Mouse (Mus musculus): ENCODE measurements around the gene Prtn3.
A peak's percentile ranks its signal among the peaks of the same experiment; 100 is the strongest.

Gene Prtn3

DNA sequence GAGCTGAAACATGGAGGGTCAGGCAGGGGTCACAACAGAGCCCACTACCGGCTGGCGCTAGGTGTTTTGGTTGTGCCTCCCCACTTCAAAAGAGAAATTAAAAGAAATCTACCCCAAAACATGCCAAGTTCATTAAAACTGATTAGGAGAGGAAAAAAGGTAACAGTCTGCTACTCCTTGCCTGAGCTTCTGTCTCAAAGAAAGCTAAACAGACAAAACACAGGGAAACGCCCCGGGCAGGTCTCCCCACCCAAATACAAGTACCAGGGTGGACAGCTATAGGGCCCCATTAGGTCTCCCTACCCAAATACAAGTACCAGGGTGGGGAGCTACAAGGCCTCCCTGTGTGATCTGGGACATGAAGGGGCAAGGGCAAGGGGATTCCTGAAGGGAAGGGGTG, 36.3 kb downstream of the Prtn3 start, which contains the start of gene Gm26602:
Gm26602 (plus strand) TSS at position 301 of the 400 bp plus-strand sequence.
- DNase-seq (ENCODE audit: low spot score), result no peak

GRCm38 (mm10) chr10:79912412-79912811, 38.1 kb downstream of the Prtn3 start:
- DNase-seq (ENCODE audit: low spot score), result no peak

DNA sequence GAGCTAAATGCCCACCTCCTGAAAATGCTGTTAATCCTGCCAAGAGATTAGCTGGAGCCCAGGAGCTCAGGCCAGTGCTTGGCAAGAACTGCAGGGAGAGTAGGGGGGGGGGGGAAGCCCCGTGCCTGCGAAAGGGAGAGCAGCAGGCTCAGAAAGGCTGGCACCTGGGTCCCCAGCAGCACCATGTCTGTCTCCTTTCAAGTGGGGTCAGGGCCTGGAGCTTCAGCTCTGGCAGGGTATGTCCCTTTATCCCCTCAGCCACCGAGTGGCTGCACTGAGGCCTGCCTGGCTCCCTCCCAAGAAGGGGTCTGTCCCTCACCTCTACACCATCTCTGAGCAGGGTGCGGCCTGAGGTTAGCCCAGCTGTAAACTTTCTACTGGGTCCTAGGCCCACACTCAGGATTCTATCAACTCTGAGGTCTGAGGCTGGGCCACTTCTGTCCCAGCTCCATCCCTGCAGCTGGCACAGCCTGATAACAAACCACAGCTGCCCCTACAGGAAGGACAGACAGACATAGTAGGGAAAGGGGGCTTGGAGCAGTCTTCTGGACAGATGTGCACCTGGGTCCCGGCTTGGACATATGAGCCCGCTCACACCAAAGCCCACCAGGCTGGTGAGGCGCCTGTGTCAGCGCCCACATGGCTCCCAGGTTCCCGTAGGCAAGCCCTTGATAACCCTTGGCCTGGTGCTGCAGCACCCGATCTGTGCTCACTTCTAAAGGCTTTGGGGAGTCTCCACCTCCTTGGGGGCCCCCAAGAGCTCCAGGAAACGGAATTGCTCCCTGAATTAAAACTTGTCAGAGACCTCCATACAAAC, 40.1 kb downstream of the Prtn3 start:
- DNase-seq (ENCODE audit: low spot score), result peak; percentile 69

- DNase-seq (ENCODE audit: low spot score), result no peak
Measured at GRCm38 (mm10) chr10:79914948-79915596, 40.8 kb downstream of the Prtn3 start.

DNA sequence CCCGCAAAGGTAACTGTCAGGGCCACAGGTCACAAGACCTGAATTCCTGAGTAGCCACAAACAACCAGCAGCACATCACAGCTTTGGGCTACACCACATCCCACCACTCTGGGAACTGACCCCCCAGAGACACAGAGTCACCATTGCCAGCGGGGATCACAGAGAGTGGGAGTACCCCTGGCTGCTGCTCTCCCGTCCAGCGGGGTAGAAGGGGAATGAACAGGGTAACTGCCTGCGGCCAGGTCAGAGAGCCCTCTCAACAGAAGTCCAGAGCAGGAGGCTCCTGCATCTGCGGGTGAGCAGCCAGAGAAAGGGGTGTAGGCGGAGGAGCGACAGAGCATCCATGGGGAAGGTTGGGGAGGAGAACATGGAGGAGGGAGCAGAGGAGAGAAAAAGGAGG, 41.8 kb downstream of the Prtn3 start:
- no peak for DNase-seq (ENCODE audit: low spot score)

DNA sequence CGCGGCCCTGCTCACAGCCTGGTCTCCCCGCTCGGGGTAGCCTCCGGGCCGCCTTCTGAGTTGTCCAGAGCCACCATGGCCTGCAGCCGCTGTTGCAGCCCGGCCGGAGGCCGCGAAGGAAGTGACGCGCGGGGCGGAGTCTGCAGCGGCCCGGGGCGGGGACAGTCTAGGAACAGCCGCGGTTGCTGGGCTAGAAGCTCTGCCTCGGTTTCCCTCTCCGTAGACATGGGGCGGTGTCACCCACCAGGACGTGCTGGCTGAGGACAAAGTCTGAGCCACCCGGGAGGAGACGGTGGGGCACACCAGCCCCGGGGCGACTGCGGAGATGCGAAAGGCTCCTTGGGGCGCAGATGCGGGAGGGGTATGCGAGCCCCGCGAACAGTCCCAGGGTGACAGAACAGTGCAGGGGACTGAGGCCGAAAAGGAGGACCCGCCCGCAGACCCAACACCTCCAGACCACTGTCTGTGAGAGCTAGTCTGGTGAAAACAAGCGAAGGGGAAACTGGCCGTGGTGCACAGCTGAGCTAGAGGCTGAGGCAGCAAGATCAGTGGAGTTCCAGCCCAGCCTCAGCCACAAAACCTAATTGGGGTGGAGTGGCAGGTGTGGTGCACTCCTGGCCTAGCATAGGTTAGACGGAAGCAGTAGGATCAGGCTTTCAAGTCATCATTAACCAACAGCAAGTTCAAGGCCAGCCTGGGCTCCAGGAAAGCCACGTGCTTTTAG, 42.7 kb downstream of the Prtn3 start, which contains the start of gene Kiss1r:
Kiss1r (plus strand) TSS at position 164 of the 724 bp plus-strand sequence.
- peak; percentile 68 for DNase-seq (ENCODE audit: low spot score)

DNA sequence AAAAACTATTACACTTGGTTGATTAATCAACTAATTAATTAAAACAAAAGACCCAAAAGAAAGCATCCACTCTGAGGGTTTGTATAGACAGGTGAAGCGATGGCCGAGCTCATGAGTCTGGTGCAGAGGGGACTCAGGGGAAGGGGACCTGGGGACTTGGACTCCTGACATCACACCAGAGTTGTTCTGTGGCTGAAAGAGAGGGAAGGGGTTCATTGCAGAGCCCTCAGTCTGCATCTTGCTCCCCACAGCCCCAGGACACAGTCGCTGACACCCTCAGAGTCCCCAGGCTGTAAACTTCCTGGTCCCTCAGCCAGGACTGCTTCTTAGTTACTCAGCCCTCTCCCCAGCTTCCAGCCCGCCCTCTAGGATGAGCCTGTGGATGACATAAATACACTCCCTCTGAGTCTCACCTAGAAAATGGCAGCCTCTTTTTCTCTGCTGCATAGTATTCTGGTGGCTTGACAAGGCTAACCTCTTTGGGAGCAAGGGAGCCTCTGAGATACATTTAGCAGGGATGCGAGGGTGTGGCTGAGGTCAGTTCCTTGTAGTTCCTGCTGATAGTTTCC, 43.3 kb downstream of the Prtn3 start:
- DNase-seq (ENCODE audit: low spot score), result no peak

- no peak for DNase-seq (ENCODE audit: low spot score)
Measured at GRCm38 (mm10) chr10:79918231-79919078, 44.2 kb downstream of the Prtn3 start.

DNA sequence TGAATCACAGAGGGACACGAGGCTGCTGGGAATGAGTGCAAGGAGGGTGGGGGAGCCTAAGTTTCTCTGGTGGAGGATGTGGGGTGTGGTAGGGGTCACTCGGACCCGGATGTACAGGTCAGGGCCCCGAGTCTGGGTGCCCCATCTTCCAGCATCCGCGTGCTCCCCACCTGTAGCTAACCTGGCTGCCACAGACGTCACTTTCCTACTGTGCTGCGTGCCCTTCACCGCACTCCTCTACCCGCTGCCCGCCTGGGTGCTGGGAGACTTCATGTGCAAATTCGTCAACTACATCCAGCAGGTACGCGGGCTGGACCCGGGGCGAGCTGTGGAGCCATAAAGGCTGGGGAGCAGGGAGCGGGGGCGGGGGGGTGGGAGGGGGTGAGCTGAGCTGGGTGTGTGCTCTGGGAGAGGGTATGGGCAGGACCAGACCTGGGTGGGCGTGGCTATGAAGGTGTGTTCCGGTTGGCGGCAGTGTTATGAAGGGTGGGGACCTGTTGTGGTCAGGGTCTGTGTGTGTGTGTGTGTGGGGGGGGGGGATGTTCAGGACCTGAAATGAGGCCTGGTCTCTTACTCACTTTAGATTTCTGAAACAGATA, 45.1 kb downstream of the Prtn3 start:
- DNase-seq (ENCODE audit: low spot score), result no peak

DNA sequence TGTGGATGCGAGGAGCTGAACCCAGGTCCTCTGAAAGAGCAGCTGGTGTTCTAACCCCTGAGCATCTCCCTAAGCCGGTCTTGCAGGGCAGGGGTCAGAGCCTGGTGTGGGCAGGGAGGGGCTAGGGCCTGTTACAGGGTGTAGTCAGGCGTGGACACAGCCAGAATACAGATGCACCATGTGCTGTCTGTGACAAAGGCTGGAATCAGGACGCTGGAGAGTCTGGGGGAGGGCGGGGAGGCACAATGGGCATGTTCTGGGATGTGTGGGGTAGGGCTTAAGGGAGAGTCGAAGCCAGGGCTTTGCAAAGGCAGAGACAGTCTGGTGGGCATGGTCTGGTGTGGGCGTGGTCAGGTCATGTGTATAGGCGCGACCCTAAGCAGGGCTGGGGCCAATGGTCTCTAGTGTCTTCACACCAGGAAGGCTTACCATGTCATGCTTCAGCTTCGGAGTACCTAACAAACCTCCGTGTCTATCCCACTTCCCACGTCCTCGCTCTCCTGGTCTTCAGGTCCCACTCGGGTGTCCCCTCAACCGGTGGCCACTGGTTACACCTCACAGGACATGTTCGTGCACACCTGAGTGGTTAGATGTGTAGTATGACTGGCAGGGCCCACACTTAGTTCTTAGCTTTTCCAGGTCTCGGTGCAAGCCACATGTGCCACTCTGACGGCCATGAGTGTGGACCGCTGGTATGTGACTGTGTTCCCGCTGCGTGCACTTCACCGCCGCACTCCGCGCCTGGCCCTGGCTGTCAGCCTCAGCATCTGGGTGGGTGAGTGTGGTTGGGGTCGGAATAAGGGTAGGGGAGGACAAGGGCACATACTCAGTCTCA, 46.0 kb downstream of the Prtn3 start:
- DNase-seq (ENCODE audit: low spot score), result no peak

- no peak for DNase-seq (ENCODE audit: low spot score)
Measured at GRCm38 (mm10) chr10:79920958-79921535, 46.8 kb downstream of the Prtn3 start, which contains the start of gene R3hdm4. R3hdm4 (minus strand) TSS chr10:79921208.

DNA sequence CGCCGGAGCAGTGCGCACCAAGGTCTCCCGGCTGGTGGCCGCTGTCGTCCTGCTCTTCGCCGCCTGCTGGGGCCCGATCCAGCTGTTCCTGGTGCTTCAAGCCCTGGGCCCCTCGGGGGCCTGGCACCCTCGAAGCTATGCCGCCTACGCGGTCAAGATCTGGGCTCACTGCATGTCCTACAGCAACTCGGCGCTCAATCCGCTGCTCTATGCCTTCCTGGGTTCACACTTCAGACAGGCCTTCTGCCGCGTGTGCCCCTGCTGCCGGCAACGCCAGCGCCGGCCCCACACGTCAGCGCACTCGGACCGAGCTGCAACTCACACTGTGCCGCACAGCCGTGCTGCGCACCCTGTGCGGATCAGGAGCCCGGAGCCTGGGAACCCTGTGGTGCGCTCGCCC, 47.3 kb downstream of the Prtn3 start:
- DNase-seq (ENCODE audit: low spot score), result no peak

DNA sequence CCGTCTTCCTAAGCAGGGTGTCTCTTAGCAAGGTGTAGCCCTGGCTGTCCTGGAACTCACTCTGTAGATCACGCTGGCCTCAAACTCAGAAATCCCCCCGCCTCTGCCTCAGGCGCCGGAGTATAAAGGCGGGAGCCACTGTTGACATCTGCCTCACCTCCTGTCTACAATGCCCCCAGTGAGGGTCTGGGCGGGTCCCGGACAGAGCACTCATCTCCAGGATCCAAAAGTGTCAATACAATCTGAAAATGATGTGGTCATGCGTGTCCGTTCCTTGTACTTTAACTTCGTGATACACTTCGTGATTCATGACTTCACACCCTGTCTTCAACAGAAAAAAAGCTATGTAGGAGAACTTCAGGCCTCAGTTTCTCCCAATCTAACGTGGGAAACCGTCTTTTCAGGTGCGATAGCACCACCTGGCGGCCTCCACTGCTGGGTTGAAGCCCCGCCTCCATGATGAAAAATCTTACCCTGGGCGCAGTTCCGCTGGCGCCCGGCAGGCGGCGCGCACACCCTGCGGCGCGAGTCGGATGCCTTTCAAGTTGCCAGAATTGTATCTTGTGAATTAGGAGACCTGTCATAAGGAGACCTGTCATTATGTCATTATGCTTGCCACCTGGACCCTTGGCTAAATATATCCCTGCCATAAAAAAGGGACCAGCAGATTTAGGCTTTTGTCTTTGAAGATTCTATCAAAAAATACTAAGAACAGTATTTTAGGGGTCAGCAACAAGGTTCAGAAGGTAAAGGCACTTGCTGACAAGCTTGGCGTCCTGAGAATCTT, 50.9 kb downstream of the Prtn3 start:
- DNase-seq (ENCODE audit: low spot score), result peak; percentile 87

DNA sequence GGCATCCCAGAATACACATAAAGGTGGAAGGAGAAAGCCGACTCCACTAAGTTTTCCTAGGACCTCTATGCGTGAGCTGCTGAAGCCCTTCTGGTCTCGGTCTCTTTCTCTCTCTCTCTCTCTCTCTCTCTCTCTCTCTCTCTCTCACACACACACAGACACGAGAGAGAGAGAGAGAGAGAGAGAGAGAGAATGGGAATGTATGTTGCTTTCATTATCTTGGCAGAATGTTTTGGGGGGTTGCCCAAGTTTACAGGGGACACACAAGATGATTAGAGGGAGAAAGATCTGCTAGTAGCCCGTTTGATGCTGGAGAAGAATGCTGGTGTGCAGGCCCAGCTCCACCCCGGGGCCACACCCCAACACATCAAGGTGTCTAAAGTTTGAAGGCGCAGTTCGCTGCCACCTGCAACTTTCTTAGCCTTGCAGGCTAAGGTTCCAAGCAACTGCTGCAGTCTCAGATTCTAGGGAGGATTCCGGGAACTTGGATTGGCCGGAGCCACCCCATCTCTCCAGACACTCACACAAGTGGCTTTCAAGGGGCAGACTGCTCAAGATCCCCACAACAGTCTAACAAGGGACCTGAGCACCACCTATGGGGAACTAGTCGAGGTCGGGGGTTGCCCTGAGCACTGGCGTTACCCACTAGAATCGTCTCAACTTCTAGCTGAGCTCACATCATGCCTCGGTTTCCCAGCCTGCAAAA, 51.7 kb downstream of the Prtn3 start:
- DNase-seq (ENCODE audit: low spot score), result no peak

GRCm38 (mm10) chr10:79926491-79927323, 52.4 kb downstream of the Prtn3 start, which contains the start of gene Arid3a:
Arid3a (plus strand) TSS chr10:79927043.
- DNase-seq (ENCODE audit: low spot score), result peak; percentile 85

DNA sequence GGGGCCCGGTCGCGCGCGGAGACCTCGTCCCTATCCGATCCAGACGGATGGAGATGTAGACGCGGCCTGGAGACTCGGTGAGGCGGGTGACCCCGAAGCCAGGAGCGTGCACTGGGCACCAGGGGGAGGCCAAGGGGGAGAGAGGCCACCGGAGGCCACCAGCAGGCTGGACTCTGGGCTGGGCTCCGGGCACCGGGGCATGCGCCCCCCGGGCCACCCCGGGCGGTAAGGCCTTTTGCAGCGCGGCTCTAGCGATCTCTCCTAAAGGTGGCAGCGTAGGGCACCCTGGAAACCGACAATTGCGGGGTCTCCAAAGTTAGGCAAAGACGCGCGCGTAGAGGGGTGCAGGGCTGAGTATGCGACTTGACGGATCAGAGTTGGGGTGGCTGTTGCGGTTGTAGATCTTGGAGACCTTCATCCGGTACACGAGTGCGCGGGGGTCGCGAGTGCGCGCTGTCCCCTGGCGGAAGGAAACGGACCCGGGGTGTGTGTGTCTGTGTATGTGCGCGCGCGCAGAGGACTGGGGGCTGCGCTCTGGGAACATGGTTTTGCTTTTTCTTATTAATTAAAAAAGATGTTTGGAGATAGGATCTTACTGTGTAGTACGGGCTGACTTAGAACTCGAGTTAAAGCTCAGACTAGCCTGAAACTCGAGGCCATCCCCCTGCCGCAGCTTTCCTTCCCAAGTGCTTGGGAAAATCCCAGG, 53.2 kb downstream of the Prtn3 start:
- DNase-seq (ENCODE audit: low spot score), result peak; percentile 47

All from c-Kit-positive CD71-positive TER-119-positive erythroid progenitor cells, embryonic 14.5 days (primary cell).